Mouse (Mus musculus): ENCODE measurements around the gene Galnt14. TPM values are rescaled to one million over a fixed set of nuclear protein-coding genes. Genes with fewer than 3 reads are reported as not detected.

The Galnt14 gene
- polyA plus RNA-seq, 1 experiment = 2.0 TPM

- TF ChIP-seq CTCF (IDR thresholded peaks at IDR 0.05; ENCODE audit: borderline replicate concordance, insufficient read depth, low read length) (no peak), POLR2A (IDR thresholded peaks at IDR 0.05; ENCODE audit: low read depth, low read length) (no peak)
Observed at GRCm38 (mm10) chr17:73487792-73488191, 222.5 kb downstream of the Galnt14 start.

GRCm38 (mm10) chr17:73487380-73487779 lies 222.9 kb downstream of the Galnt14 start:
- Histone ChIP-seq H3K4me1 (ENCODE audit: control insufficient read depth, insufficient read depth, low read length) (no peaks in the 10 kb centered on the region), H3K27ac (ENCODE audit: insufficient read depth, low read length) (no peak overlapping the region), H3K4me3 (ENCODE audit: insufficient read depth, low read length) (no peak overlapping the region)
- TF ChIP-seq POLR2A (IDR thresholded peaks at IDR 0.05; ENCODE audit: low read depth, low read length) (no peak), CTCF (IDR thresholded peaks at IDR 0.05; ENCODE audit: borderline replicate concordance, insufficient read depth, low read length) (no peak)

More at GRCm38 (mm10) chr17:73487792-73488191, 222.5 kb downstream of the Galnt14 start:
- no peak overlapping the region for H3K27ac ChIP-seq (ENCODE audit: insufficient read depth, low read length)
- no peak overlapping the region for H3K4me3 ChIP-seq (ENCODE audit: insufficient read depth, low read length)
- H3K4me1 ChIP-seq (ENCODE audit: control insufficient read depth, insufficient read depth, low read length) = no peaks in the 10 kb centered on the region

GRCm38 (mm10) chr17:73477096-73478076 lies 232.9 kb downstream of the Galnt14 start:
- H3K27ac ChIP-seq (ENCODE audit: insufficient read depth, low read length) = no peak overlapping the region
- no peak for TF ChIP-seq CTCF (IDR thresholded peaks at IDR 0.05; ENCODE audit: borderline replicate concordance, insufficient read depth, low read length)
- no peak for TF ChIP-seq POLR2A (IDR thresholded peaks at IDR 0.05; ENCODE audit: low read depth, low read length)
- H3K4me3 ChIP-seq (ENCODE audit: insufficient read depth, low read length) = no peak overlapping the region
- no peaks in the 10 kb centered on the region for H3K4me1 ChIP-seq (ENCODE audit: control insufficient read depth, insufficient read depth, low read length)

GRCm38 (mm10) chr17:73474371-73474770 lies 235.9 kb downstream of the Galnt14 start:
- Histone ChIP-seq H3K27ac (ENCODE audit: insufficient read depth, low read length) (no peak overlapping the region), H3K4me3 (ENCODE audit: insufficient read depth, low read length) (no peak overlapping the region)
- no peak for TF ChIP-seq POLR2A (IDR thresholded peaks at IDR 0.05; ENCODE audit: low read depth, low read length)
- TF ChIP-seq CTCF (IDR thresholded peaks at IDR 0.05; ENCODE audit: borderline replicate concordance, insufficient read depth, low read length) = no peak

GRCm38 (mm10) chr17:73473012-73473411 lies 237.2 kb downstream of the Galnt14 start:
- no peak overlapping the region for H3K27ac ChIP-seq (ENCODE audit: insufficient read depth, low read length)
- H3K4me3 ChIP-seq (ENCODE audit: insufficient read depth, low read length) = no peak overlapping the region
- TF ChIP-seq POLR2A (IDR thresholded peaks at IDR 0.05; ENCODE audit: low read depth, low read length) (no peak), CTCF (IDR thresholded peaks at IDR 0.05; ENCODE audit: borderline replicate concordance, insufficient read depth, low read length) (no peak)

More at GRCm38 (mm10) chr17:73474371-73474770, 235.9 kb downstream of the Galnt14 start:
- no peaks in the 10 kb centered on the region for H3K4me1 ChIP-seq (ENCODE audit: control insufficient read depth, insufficient read depth, low read length)

GRCm38 (mm10) chr17:73460874-73461273 lies 249.4 kb downstream of the Galnt14 start:
- Histone ChIP-seq H3K4me1 (ENCODE audit: control insufficient read depth, insufficient read depth, low read length) (no peaks in the 10 kb centered on the region), H3K27ac (ENCODE audit: insufficient read depth, low read length) (no peak overlapping the region), H3K4me3 (ENCODE audit: insufficient read depth, low read length) (no peak overlapping the region)
- TF ChIP-seq CTCF (IDR thresholded peaks at IDR 0.05; ENCODE audit: borderline replicate concordance, insufficient read depth, low read length) = no peak
- TF ChIP-seq POLR2A (IDR thresholded peaks at IDR 0.05; ENCODE audit: low read depth, low read length) = no peak

More at GRCm38 (mm10) chr17:73473012-73473411, 237.2 kb downstream of the Galnt14 start:
- no peaks in the 10 kb centered on the region for H3K4me1 ChIP-seq (ENCODE audit: control insufficient read depth, insufficient read depth, low read length)

- TF ChIP-seq POLR2A (IDR thresholded peaks at IDR 0.05; ENCODE audit: low read depth, low read length) = no peak
- no peak overlapping the region for H3K27ac ChIP-seq (ENCODE audit: insufficient read depth, low read length)
Observed at GRCm38 (mm10) chr17:73458741-73459140, 251.5 kb downstream of the Galnt14 start.

GRCm38 (mm10) chr17:73456551-73456950 lies 253.7 kb downstream of the Galnt14 start:
- no peak overlapping the region for H3K27ac ChIP-seq (ENCODE audit: insufficient read depth, low read length)
- H3K4me1 ChIP-seq (ENCODE audit: control insufficient read depth, insufficient read depth, low read length) = no peaks in the 10 kb centered on the region
- TF ChIP-seq POLR2A (IDR thresholded peaks at IDR 0.05; ENCODE audit: low read depth, low read length) = no peak
- no peak for TF ChIP-seq CTCF (IDR thresholded peaks at IDR 0.05; ENCODE audit: borderline replicate concordance, insufficient read depth, low read length)
- H3K4me3 ChIP-seq (ENCODE audit: insufficient read depth, low read length) = no peak overlapping the region

More at GRCm38 (mm10) chr17:73458741-73459140, 251.5 kb downstream of the Galnt14 start:
- Histone ChIP-seq H3K4me1 (ENCODE audit: control insufficient read depth, insufficient read depth, low read length) (no peaks in the 10 kb centered on the region), H3K4me3 (ENCODE audit: insufficient read depth, low read length) (no peak overlapping the region)

- TF ChIP-seq POLR2A (IDR thresholded peaks at IDR 0.05; ENCODE audit: low read depth, low read length) (no peak), CTCF (IDR thresholded peaks at IDR 0.05; ENCODE audit: borderline replicate concordance, insufficient read depth, low read length) (no peak)
- Histone ChIP-seq H3K4me1 (ENCODE audit: control insufficient read depth, insufficient read depth, low read length) (no peaks in the 10 kb centered on the region), H3K27ac (ENCODE audit: insufficient read depth, low read length) (no peak overlapping the region), H3K4me3 (ENCODE audit: insufficient read depth, low read length) (no peak overlapping the region)
Observed at GRCm38 (mm10) chr17:73453646-73454045, 256.6 kb downstream of the Galnt14 start.

- Histone ChIP-seq H3K27ac (ENCODE audit: insufficient read depth, low read length) (no peak overlapping the region), H3K4me1 (ENCODE audit: control insufficient read depth, insufficient read depth, low read length) (no peaks in the 10 kb centered on the region), H3K4me3 (ENCODE audit: insufficient read depth, low read length) (no peak overlapping the region)
- TF ChIP-seq CTCF (IDR thresholded peaks at IDR 0.05; ENCODE audit: borderline replicate concordance, insufficient read depth, low read length) (no peak), POLR2A (IDR thresholded peaks at IDR 0.05; ENCODE audit: low read depth, low read length) (no peak)
Observed at GRCm38 (mm10) chr17:73452151-73452760, 258.0 kb downstream of the Galnt14 start.
